Mouse (Mus musculus): Measurements from ENCODE around the gene Pdzrn4. TPM values are rescaled to one million over a fixed set of nuclear protein-coding genes. Genes with fewer than 3 reads are reported as not detected.

The Pdzrn4 gene
- polyA plus RNA-seq, 1 experiment from 2014 or later: 1.8 TPM

- no peak for ATAC-seq (ENCODE audit: insufficient read depth)
- no peak overlapping the region for H3K4me2 ChIP-seq
- H3K27me3 ChIP-seq (ENCODE audit: insufficient read depth, low read length): no peaks in the 10 kb centered on the region
- 70% methylated on average over 14 of the region's 14 CpGs for WGBS
- no peak overlapping the region for H3K9ac ChIP-seq
- DNase-seq: no peak
- no peaks in the 10 kb centered on the region for H3K36me3 ChIP-seq (ENCODE audit: insufficient read depth)
- no peak overlapping the region for H3K27ac ChIP-seq (ENCODE audit: low read depth)
- H3K4me1 ChIP-seq (ENCODE audit: insufficient read depth): 0 out of 2 replicates have a peak, but pooled peaks cover 5% of the 10 kb centered on the region
- TF ChIP-seq CTCF (IDR thresholded peaks at IDR 0.05; ENCODE audit: low read depth): no peak
- no peak overlapping the region for H3K4me3 ChIP-seq (ENCODE audit: low read depth, low read length)
- no peaks in the 10 kb centered on the region for H3K9me3 ChIP-seq (ENCODE audit: low read depth, low read length)
Measured at GRCm38 (mm10) chr15:92634044-92634610, 237.4 kb downstream of the Pdzrn4 start.

GRCm38 (mm10) chr15:92640212-92641082 is 243.8 kb downstream of the Pdzrn4 start:
- ATAC-seq (ENCODE audit: insufficient read depth) (no peak), DNase-seq (no peak)
- Histone ChIP-seq H3K4me3 (ENCODE audit: low read depth, low read length) (no peak overlapping the region), H3K9me3 (ENCODE audit: low read depth, low read length) (no peaks in the 10 kb centered on the region), H3K27me3 (ENCODE audit: insufficient read depth, low read length) (no peaks in the 10 kb centered on the region), H3K27ac (ENCODE audit: low read depth) (no peak overlapping the region), H3K36me3 (ENCODE audit: insufficient read depth) (no peaks in the 10 kb centered on the region), H3K4me2 (no peak overlapping the region), H3K9ac (no peak overlapping the region), H3K4me1 (ENCODE audit: insufficient read depth) (no peaks in the 10 kb centered on the region)
- no peak for TF ChIP-seq CTCF (IDR thresholded peaks at IDR 0.05; ENCODE audit: low read depth)
- 64% methylated on average over 18 of the region's 18 CpGs for WGBS

GRCm38 (mm10) chr15:92671279-92672051 is 274.8 kb downstream of the Pdzrn4 start:
- DNase-seq (no peak), ATAC-seq (ENCODE audit: insufficient read depth) (no peak)
- Histone ChIP-seq H3K4me2 (no peak overlapping the region), H3K9me3 (ENCODE audit: low read depth, low read length) (no peaks in the 10 kb centered on the region), H3K9ac (no peak overlapping the region), H3K27me3 (ENCODE audit: insufficient read depth, low read length) (no peaks in the 10 kb centered on the region), H3K4me3 (ENCODE audit: low read depth, low read length) (no peak overlapping the region), H3K36me3 (ENCODE audit: insufficient read depth) (no peaks in the 10 kb centered on the region), H3K4me1 (ENCODE audit: insufficient read depth) (no peaks in the 10 kb centered on the region), H3K27ac (ENCODE audit: low read depth) (no peak overlapping the region)
- 74% methylated on average over 11 of the region's 11 CpGs for WGBS
- no peak for TF ChIP-seq CTCF (IDR thresholded peaks at IDR 0.05; ENCODE audit: low read depth)

- Histone ChIP-seq H3K4me2 (no peak overlapping the region), H3K27me3 (ENCODE audit: insufficient read depth, low read length) (no peaks in the 10 kb centered on the region), H3K9ac (no peak overlapping the region), H3K4me1 (ENCODE audit: insufficient read depth) (no peaks in the 10 kb centered on the region), H3K27ac (ENCODE audit: low read depth) (no peak overlapping the region), H3K9me3 (ENCODE audit: low read depth, low read length) (no peaks in the 10 kb centered on the region), H3K36me3 (ENCODE audit: insufficient read depth) (no peaks in the 10 kb centered on the region), H3K4me3 (ENCODE audit: low read depth, low read length) (no peak overlapping the region)
- DNase-seq (no peak), ATAC-seq (ENCODE audit: insufficient read depth) (no peak)
- TF ChIP-seq CTCF (IDR thresholded peaks at IDR 0.05; ENCODE audit: low read depth): no peak
- 75% methylated on average over 5 of the region's 5 CpGs for WGBS
Measured at GRCm38 (mm10) chr15:92676096-92676495, 279.4 kb downstream of the Pdzrn4 start.

- no peaks in the 10 kb centered on the region for H3K36me3 ChIP-seq (ENCODE audit: insufficient read depth)
- no peaks in the 10 kb centered on the region for H3K9me3 ChIP-seq (ENCODE audit: low read depth, low read length)
- TF ChIP-seq CTCF (IDR thresholded peaks at IDR 0.05; ENCODE audit: low read depth): no peak
- H3K9ac ChIP-seq: no peak overlapping the region
- H3K27ac ChIP-seq (ENCODE audit: low read depth): no peak overlapping the region
- no peaks in the 10 kb centered on the region for H3K27me3 ChIP-seq (ENCODE audit: insufficient read depth, low read length)
- 72% methylated on average over 6 of the region's 6 CpGs for WGBS
- no peak overlapping the region for H3K4me3 ChIP-seq (ENCODE audit: low read depth, low read length)
- ATAC-seq (ENCODE audit: insufficient read depth): no peak
- no peaks in the 10 kb centered on the region for H3K4me1 ChIP-seq (ENCODE audit: insufficient read depth)
- H3K4me2 ChIP-seq: no peak overlapping the region
- no peak for DNase-seq
Measured at GRCm38 (mm10) chr15:92678377-92678776, 281.7 kb downstream of the Pdzrn4 start.

- no peaks in the 10 kb centered on the region for H3K4me1 ChIP-seq (ENCODE audit: insufficient read depth)
- H3K9ac ChIP-seq: no peak overlapping the region
- DNase-seq (no peak), ATAC-seq (ENCODE audit: insufficient read depth) (no peak)
- no peak for TF ChIP-seq CTCF (IDR thresholded peaks at IDR 0.05; ENCODE audit: low read depth)
- H3K4me3 ChIP-seq (ENCODE audit: low read depth, low read length): no peak overlapping the region
- no peaks in the 10 kb centered on the region for H3K9me3 ChIP-seq (ENCODE audit: low read depth, low read length)
- H3K4me2 ChIP-seq: no peak overlapping the region
- WGBS: 84% methylated on average over 6 of the region's 6 CpGs
- H3K27me3 ChIP-seq (ENCODE audit: insufficient read depth, low read length): no peaks in the 10 kb centered on the region
- no peak overlapping the region for H3K27ac ChIP-seq (ENCODE audit: low read depth)
- H3K36me3 ChIP-seq (ENCODE audit: insufficient read depth): no peaks in the 10 kb centered on the region
Measured at GRCm38 (mm10) chr15:92679541-92679940, 282.9 kb downstream of the Pdzrn4 start.
